Mouse (Mus musculus) midbrain, embryonic 14.5 days (tissue): ENCODE measurements at regions not wholly inside any gene's neighbourhood (a gene's known extent, or its start where the extent isn't known, plus 50 kb on each side); places are given as distances from the start of the nearest gene placed in this dataset.
A peak's percentile ranks its signal among the peaks of the same experiment; 100 is the strongest.

ENCODE experiments used
- ATAC-seq: fragments of 200-750 bp; cut with Nextera tagmentation; 2 replicates; pipeline ENCODE4 v1.8.0; 2017; ENCODE audit warnings: moderate number of reproducible peaks, moderate library complexity; ENCODE audit not compliant: low FRiP score, low TSS enrichment
- DNase-seq: peaks from one replicate; pipeline ENCODE4 v3.0.0-alpha.2; 2015
- H3K27ac ChIP-seq: fragments of 300-500 bp; sonication (generic); replicated peaks from 2 replicates; pipeline ENCODE4 v1.5.1; 2014; ENCODE audit warnings: mild to moderate bottlenecking, low read depth, low read length, moderate library complexity
- H3K27me3 ChIP-seq: fragments of 300-500 bp; sonication (generic); 2 replicates; pipeline ENCODE4 v1.6.1; 2014; ENCODE audit warnings: low read length, control low read depth, mixed read lengths; ENCODE audit not compliant: control insufficient read depth, insufficient read depth
- H3K36me3 ChIP-seq: fragments of 300-500 bp; sonication (generic); 2 replicates; pipeline ENCODE4 v1.6.1; 2014; ENCODE audit warnings: low read length, control low read depth; ENCODE audit not compliant: control insufficient read depth, insufficient read depth
- H3K4me1 ChIP-seq: fragments of 300-500 bp; sonication (generic); 2 replicates; pipeline ENCODE4 v1.6.1; 2014; ENCODE audit warnings: mild to moderate bottlenecking, antibody characterized with exemption, low read length, control low read depth; ENCODE audit not compliant: control insufficient read depth, insufficient read depth
- H3K4me2 ChIP-seq: fragments of 300-500 bp; sonication (generic); 2 replicates; pipeline ENCODE4 v1.6.1; 2014; ENCODE audit warnings: mild to moderate bottlenecking, low read length, moderate library complexity
- H3K4me3 ChIP-seq: fragments of 300-500 bp; sonication (generic); replicated peaks from 2 replicates; pipeline ENCODE4 v1.5.1; 2014; ENCODE audit warnings: low read depth, low read length
- H3K9ac ChIP-seq: fragments of 300-500 bp; sonication (generic); replicated peaks from 2 replicates; pipeline ENCODE4 v1.6.1; 2014; ENCODE audit warnings: mild to moderate bottlenecking, low read length, moderate library complexity
- H3K9me3 ChIP-seq: fragments of 300-500 bp; sonication (generic); 2 replicates; pipeline ENCODE4 v1.6.1; 2016; ENCODE audit warnings: low read length, control low read depth, mixed read lengths; ENCODE audit not compliant: control insufficient read depth
- WGBS: fragments of 180-500 bp; shearing (Covaris S2); extraction: QIAGEN DNeasy Blood & Tissue Kit; methylation state at CpG from one replicate; pipeline ENCODE4 v1.1.7; 2014; 5-methylcytosine and 5-hydroxymethylcytosine counted together

GRCm38 (mm10) chr7:78123386-78123785 lies 614.4 kb downstream of the Ntrk3 start:
- ATAC-seq (no peak), DNase-seq (no peak)
- H3K9ac ChIP-seq: no peak overlapping the region
- H3K4me2 ChIP-seq: no peak overlapping the region
- no peaks in the 10 kb centered on the region for H3K27me3 ChIP-seq
- no peak overlapping the region for H3K27ac ChIP-seq
- H3K9me3 ChIP-seq: no peaks in the 10 kb centered on the region
- WGBS: 70% methylated on average over 1 of the region's 1 CpGs
- H3K36me3 ChIP-seq: no peaks in the 10 kb centered on the region
- no peaks in the 10 kb centered on the region for H3K4me1 ChIP-seq
- H3K4me3 ChIP-seq: no peak overlapping the region

- Histone ChIP-seq H3K4me3 (no peak overlapping the region), H3K9ac (no peak overlapping the region), H3K27me3 (no peaks in the 10 kb centered on the region), H3K4me1 (no peaks in the 10 kb centered on the region), H3K4me2 (no peak overlapping the region), H3K9me3 (peaks cover 10% of the 10 kb centered on the region; the same call in 1 of the 2 replicates), H3K36me3 (no peaks in the 10 kb centered on the region), H3K27ac (no peak overlapping the region)
- 80% methylated on average over 5 of the region's 5 CpGs for WGBS
- ATAC-seq (no peak), DNase-seq (no peak)
Observed at GRCm38 (mm10) chr7:78121151-78121486, 616.7 kb downstream of the Ntrk3 start.

GRCm38 (mm10) chr7:78120462-78121150 lies 617.2 kb downstream of the Ntrk3 start:
- Histone ChIP-seq H3K4me3 (no peak overlapping the region), H3K4me1 (no peaks in the 10 kb centered on the region), H3K9me3 (peaks cover 10% of the 10 kb centered on the region; the same call in 1 of the 2 replicates), H3K27ac (no peak overlapping the region), H3K27me3 (no peaks in the 10 kb centered on the region), H3K36me3 (no peaks in the 10 kb centered on the region), H3K4me2 (no peak overlapping the region), H3K9ac (no peak overlapping the region)
- DNase-seq (no peak), ATAC-seq (no peak)
- 82% methylated on average over 5 of the region's 5 CpGs for WGBS

- no peaks in the 10 kb centered on the region for H3K36me3 ChIP-seq
- no peaks in the 10 kb centered on the region for H3K27me3 ChIP-seq
- no peak overlapping the region for H3K9ac ChIP-seq
- WGBS: 87% methylated on average over 1 of the region's 1 CpGs
- H3K4me1 ChIP-seq: no peaks in the 10 kb centered on the region
- no peak overlapping the region for H3K27ac ChIP-seq
- H3K4me3 ChIP-seq: no peak overlapping the region
- no peak overlapping the region for H3K4me2 ChIP-seq
- ATAC-seq (no peak), DNase-seq (no peak)
- peaks cover 10% of the 10 kb centered on the region; the same call in 1 of the 2 replicates for H3K9me3 ChIP-seq
Observed at GRCm38 (mm10) chr7:78119809-78120208, 618.0 kb downstream of the Ntrk3 start.

GRCm38 (mm10) chr7:78111291-78111690 lies 626.5 kb downstream of the Ntrk3 start:
- Histone ChIP-seq H3K27me3 (no peaks in the 10 kb centered on the region), H3K4me3 (no peak overlapping the region), H3K36me3 (no peaks in the 10 kb centered on the region), H3K4me2 (no peak overlapping the region), H3K4me1 (no peaks in the 10 kb centered on the region), H3K27ac (no peak overlapping the region), H3K9me3 (no peaks in the 10 kb centered on the region), H3K9ac (no peak overlapping the region)
- ATAC-seq (no peak), DNase-seq (no peak)
- WGBS: 78% methylated on average over 6 of the region's 6 CpGs

GRCm38 (mm10) chr7:78103536-78104279 lies 634.1 kb downstream of the Ntrk3 start:
- WGBS: 49% methylated on average over 2 of the region's 2 CpGs
- Histone ChIP-seq H3K4me3 (no peak overlapping the region), H3K27ac (no peak overlapping the region), H3K9ac (no peak overlapping the region), H3K4me1 (no peaks in the 10 kb centered on the region), H3K36me3 (no peaks in the 10 kb centered on the region), H3K27me3 (no peaks in the 10 kb centered on the region), H3K9me3 (no peaks in the 10 kb centered on the region), H3K4me2 (no peak overlapping the region)
- ATAC-seq (no peak), DNase-seq (no peak)

GRCm38 (mm10) chr7:78102396-78102795 lies 635.4 kb downstream of the Ntrk3 start:
- H3K9ac ChIP-seq: no peak overlapping the region
- H3K4me1 ChIP-seq: no peaks in the 10 kb centered on the region
- H3K27me3 ChIP-seq: peaks cover 3% of the 10 kb centered on the region; the same call in 1 of the 2 replicates
- H3K36me3 ChIP-seq: no peaks in the 10 kb centered on the region
- no peak overlapping the region for H3K4me3 ChIP-seq
- no peaks in the 10 kb centered on the region for H3K9me3 ChIP-seq
- no peak for ATAC-seq
- no peak overlapping the region for H3K27ac ChIP-seq
- no peak overlapping the region for H3K4me2 ChIP-seq
- no peak for DNase-seq
- WGBS: 97% methylated on average over 3 of the region's 3 CpGs

- Histone ChIP-seq H3K4me2 (no peak overlapping the region), H3K9ac (no peak overlapping the region), H3K27ac (no peak overlapping the region), H3K9me3 (no peaks in the 10 kb centered on the region), H3K36me3 (no peaks in the 10 kb centered on the region), H3K4me3 (no peak overlapping the region), H3K4me1 (no peaks in the 10 kb centered on the region; the same call in 1 of the 2 replicates), H3K27me3 (no peaks in the 10 kb centered on the region)
- 73% methylated on average over 4 of the region's 4 CpGs for WGBS
- ATAC-seq (no peak), DNase-seq (peak; percentile 47)
Observed at GRCm38 (mm10) chr7:78086566-78087008, 651.2 kb downstream of the Ntrk3 start.
